Mouse (Mus musculus) heart, postnatal 36 days (tissue): ENCODE measurements around the gene AI597479. TPM values are rescaled to one million over a fixed set of nuclear protein-coding genes. Genes with fewer than 3 reads are reported as not detected.

Experiments used
- DNase-seq, 2 experiments: peaks; one replicate each; pipeline ENCODE4 v3.0.0; 2021 to 2022
- intact Hi-C: fragments of 180-260 bp; cut with DNase I; formaldehyde crosslinking; loops from one replicate; pipeline ENCODE4 v1.15.1; 2025
- total RNA-seq, 2 experiments: library from RNA; stranded (reverse); gene quantifications; 2 replicates each; pipeline ENCODE4 v1.2.3; 2021

Gene AI597479
- total RNA-seq = 10 to 100 TPM; 17.6 to 19.9 TPM

DNA sequence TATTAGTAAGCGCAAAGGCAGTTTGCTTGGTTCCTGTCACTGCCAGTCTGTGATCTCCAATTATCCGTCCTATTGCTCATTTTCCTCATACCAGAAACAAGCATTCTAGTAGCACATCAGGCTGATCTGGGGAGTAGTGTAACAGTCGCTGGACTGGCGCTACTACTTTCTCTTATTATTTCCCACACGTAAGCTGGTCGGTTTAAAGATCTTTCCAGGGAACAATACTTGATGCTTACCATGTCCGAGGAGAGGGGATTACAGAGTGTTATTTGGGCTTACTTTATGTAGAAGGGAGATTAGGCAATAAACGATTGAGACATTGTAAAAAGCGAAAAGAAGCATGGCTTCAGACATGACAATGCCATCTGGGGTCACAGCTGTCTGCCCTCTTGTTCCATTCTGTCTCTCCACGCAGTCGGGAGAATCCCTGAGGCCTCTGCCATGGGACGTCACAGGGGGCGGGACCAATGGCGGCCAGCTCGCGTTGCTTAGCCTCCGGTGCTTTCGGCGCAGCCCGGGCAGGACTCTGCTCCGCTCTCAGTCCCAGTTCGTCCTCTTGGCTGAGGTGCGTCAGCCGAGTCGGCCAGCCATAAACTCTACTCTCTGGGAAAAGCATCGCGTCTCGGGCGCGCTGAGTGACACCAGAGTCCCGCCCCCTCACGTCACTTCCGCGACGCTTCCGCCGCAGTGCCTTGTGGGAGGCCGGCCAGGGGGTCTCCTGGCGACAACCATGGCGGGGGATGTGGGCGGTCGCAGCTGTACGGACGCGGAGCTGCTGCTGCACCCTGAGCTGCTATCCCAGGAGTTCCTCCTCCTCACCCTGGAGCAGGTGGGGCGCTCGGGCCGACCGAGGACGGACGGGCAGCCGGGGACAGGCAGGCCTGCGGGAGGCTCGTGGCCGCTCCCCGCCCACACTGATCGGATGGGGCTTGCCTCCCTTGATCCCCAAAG is at the start of gene AI597479, which contains the start of gene Tgfbrap1:
TSS of gene AI597479 (plus strand) at position 680 of the 954 bp plus-strand sequence.
TSS of gene Tgfbrap1 (minus strand) at position 607 of the 954 bp plus-strand sequence.
- intact Hi-C loops = loop anchor here (10.0 kb wide), 2 partner anchors 726 to 1016 kb away; partner anchors contain the start of genes Bivm, Kdelc1 and Uxs1
- DNase-seq = peak; percentile 94 to 97

DNA sequence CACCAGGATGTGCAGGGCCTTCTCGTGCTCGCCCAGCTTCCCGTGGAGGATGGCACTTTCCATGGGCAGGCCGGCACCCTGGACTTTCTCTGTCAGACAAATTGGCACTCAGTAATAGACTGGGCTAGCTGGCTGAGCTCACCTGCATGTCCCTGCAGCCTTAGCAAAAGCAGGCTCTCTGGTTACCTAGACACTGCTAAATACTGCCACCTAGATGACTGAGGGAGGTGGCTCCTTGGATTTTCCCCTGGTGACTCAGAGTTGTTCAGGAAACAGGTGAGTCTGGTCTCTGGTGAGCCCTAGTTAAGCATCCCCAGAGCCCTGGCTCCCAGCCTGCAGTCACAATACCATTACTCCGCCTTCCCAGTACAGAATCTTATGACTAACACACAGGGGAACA is 46.6 kb upstream of the AI597479 start:
- no peak for DNase-seq
- intact Hi-C loops = no loop called here

DNA sequence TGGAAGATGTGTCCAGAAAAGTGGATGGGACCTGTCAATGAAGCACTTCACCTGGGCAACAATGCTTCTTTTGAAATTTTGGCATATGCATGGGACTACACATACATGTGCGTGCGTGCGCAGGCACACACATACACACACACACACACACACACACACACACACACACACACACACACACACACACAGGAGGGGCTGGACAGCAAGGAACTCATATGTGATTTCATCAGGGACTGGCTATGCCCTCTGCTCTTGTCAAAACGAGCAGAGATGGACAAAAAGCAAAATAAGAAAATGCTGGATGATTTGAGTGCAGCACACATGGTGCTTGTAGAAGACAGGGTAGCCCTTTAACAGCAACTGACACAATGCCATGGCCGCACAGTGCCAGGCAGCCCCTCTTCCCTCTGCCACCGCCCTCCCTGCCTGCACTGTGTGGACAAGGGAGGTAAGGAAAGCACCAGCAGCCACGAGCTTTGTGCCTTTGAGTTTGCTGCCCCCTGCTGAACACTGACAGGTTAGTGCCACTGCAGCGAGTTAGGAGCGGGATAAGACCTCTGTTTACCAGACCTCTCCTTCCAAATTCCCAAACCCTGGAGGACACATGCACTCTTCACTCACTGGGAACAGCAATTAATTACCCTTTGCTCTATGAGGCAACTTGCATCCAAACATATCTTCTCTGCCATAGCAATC is 32.7 kb upstream of the AI597479 start:
- peak; percentile 31 to 46 for DNase-seq

DNA sequence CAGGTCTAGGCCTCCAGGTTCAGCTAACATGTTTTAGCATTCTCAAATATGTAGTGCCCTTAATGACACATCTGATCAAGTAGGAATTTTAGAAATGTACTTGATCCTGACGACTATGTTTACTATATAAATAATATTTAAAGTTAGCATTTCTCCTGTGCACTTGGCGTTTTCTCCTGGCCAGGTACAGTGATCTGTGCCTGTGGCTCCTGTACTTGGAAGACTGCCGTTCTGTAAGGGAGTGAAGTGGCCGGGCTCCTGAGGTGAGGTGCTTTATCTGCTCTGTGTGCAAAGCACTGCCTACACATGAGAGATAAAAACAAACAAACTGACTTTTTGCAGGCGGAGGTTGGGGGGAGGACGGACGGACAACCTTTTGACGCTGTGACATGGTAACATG is 31.9 kb upstream of the AI597479 start:
- intact Hi-C loops = loop anchor here (1.0 kb wide), 1 partner anchor 151 kb away; no protein-coding TSS in a partner anchor
- no peak for DNase-seq

More for the DNA sequence above, 32.7 kb upstream of the AI597479 start:
- intact Hi-C loops = loop anchor here (1.0 kb wide), 1 partner anchor 150 kb away; no protein-coding TSS in a partner anchor

DNA sequence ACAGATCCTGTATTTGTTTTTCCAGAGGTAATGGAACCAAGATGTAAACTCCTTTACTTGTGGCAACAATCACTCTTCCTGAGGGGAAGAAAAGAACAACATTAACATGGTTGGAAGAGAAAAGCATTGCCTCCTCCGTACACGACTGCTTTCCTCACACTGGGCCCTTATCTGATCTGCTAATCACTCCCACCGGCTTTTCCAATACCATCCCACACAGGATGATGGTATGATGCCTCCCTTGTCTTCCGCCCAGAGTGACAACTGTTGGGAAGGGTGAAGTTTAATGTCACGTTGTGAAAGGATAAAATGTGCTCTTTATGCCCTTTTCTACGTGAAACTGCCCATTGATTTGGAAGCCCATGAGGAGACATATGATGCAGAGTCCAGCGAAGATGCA is 31.0 kb upstream of the AI597479 start:
- intact Hi-C loops = no loop called here
- DNase-seq = no peak

DNA sequence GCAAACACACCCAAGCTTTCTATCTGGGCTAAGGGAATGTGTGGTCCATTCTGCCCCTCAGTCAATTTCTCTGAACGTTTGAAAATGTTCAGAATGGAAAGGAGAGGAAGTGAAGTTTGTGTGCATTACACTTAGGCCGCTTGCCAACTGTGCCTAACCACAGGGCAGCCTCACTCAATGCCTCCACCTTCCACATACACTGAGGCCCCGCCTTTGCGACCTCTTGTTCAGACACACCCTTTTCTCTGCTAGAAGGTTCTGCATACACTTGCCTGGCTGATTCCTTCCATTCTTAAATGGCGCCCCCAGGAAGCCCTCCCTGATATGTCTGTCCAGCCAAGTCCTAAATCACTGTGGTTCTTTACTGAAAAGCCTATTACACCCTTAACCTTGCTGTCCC is 27.8 kb upstream of the AI597479 start:
- intact Hi-C loops = no loop called here
- DNase-seq = no peak

DNA sequence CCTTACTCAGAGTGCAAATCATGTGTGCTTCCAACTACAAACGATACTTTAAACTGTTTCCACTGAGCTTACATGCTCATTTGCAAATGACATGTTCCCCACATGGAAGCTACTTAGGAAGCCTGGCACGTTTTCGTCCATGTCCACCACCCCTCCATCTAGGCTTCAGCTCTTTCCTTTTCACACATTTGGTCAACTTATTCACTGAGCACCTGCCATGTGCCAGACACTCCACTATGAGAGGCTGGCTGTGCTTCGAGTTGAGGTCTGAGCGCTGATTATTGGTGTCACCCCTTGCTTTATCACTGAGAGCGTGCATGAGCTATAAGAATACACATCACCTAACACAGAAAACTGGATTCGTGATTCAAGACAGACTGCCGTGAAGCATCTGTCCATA is 26.5 kb upstream of the AI597479 start:
- DNase-seq = no peak

DNA sequence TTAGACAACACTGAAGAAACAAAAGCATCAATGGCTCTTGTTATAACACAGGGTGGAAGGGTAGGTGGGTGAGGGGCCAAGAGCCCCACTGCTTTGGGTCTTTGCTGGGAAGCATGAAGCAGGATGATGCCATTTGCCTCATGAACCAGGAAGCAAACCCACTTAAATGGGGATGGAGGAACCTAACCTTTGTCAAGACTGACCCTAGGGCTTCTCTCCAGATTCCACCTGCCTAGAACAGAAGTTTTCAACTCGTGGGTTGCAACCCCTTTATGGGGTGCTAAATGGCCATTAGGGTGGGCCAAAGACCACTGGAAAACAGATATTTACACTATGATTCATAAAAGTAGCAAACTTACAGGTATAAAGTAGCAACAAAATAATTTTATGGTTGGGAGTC is 25.9 kb upstream of the AI597479 start:
- intact Hi-C loops = no loop called here
- no peak for DNase-seq

More for the DNA sequence above, 26.5 kb upstream of the AI597479 start:
- intact Hi-C loops = no loop called here

DNA sequence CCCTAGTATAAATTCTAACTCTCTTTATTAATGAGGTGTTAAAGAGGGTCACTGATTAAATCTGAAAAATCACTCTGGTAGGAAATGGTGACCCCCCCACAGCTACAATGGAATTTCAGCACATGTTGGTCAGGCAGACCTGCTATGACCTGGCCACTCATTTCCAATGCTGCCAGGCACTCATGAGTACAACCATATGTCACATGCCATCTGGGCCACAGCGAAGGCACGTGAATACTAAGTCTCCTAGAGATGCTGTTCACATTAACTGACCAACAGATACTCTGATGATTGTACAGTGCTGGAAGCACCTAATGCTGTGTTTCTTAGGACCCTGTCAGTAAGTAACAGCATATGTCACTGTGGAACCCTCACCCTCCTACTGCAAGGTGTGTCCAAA is 23.7 kb upstream of the AI597479 start:
- DNase-seq = no peak
- intact Hi-C loops = no loop called here

DNA sequence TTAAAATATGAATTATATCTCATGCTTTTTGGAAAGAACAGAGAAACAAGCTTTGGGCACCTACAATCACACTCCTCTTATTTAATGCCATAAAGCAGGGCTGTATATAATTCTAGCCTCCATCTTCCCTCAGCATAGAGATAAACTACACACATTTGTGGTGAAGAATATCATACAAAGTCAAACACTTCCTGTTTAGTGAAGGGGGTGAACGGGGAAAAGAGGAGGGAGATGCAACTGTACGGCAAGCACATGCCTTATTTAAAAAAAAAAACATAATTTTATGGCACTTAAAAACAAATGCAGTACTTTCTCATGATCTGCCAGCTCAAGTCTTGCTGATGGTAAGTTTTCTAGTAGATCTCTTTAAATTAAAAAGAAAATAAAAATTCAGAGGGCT is 20.4 kb upstream of the AI597479 start:
- DNase-seq = no peak
- intact Hi-C loops = no loop called here

DNA sequence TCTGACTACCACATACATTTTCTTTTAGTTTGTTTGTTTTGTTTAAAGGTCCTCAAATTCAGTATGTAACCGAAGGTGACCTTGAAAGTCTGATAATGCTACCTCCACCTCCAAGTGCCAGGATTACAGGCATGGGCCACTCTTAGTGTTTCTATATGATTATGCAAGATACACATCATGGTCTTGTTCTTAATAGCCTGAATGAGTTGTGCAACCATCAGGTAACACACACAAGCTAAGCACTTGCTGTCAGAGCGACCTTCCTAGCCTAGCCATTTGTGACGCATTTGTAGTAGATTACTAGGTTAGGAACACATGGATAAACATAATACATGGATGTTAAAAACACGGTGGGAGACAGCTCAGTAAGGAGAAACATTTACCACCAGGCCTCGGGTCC is 15.6 kb upstream of the AI597479 start:
- DNase-seq = no peak
- intact Hi-C loops = no loop called here

DNA sequence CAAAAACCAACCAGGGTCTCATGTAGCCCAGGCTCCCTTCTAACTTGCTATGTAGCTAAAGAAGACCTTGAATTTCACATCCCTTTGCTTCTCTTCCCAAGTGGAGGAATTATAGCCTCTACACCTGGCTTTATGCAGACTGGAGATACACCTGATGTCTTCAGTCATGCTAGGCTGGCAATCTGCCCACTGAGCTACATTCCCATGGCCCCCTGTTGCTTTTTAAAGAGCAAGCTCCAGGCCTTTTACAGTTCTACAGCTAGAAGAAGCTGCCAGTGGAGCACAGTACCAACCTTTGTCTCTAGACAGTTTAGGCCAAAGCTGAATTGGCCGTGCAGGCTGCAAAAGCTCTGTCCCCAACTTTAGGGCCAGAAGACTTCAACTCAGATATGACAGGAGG is 8.1 kb upstream of the AI597479 start:
- intact Hi-C loops = loop anchor here (10.0 kb wide), 2 partner anchors 734 to 1024 kb away; partner anchors contain the start of genes Bivm, Kdelc1 and Uxs1

DNA sequence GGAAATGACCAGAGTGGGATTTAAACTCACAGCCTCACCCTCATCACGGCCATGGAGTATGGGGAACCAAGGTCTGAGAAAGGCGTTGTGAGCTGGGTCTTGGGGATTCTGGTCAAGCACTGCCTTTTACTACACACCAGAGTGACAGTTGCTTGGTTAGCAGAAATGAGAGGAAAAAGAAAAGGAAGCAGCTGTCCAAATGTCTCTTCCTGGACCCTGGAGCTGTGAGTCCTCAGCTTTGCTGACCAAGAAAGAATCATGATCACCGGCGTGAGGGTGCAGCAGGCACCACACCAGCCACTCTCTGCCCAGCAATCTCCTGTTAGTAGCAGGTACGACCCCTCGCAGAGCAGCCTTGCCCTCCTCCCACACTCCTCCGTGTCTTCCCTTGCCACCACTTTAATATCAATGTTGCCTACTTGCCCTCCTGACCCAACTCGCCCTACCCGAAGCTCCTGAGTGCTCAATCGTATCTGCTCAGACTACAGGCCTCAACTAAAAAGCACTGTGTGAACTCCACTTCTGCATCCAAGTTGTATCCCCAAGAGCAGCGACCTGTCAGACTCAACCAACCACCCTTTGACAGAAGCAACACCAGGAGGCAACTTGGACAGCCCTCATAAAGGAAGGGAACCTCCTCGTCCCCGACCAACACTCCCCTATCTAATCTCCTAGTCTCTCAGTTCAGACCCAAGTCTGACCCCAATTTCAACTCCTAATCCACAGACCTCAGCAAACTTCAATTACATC is 7.0 kb upstream of the AI597479 start:
- DNase-seq = no peak
- intact Hi-C loops = loop anchor here (10.0 kb wide), 2 partner anchors 733 to 1023 kb away; partner anchors contain the start of genes Bivm, Kdelc1 and Uxs1

More for the DNA sequence above, 8.1 kb upstream of the AI597479 start:
- DNase-seq = no peak

DNA sequence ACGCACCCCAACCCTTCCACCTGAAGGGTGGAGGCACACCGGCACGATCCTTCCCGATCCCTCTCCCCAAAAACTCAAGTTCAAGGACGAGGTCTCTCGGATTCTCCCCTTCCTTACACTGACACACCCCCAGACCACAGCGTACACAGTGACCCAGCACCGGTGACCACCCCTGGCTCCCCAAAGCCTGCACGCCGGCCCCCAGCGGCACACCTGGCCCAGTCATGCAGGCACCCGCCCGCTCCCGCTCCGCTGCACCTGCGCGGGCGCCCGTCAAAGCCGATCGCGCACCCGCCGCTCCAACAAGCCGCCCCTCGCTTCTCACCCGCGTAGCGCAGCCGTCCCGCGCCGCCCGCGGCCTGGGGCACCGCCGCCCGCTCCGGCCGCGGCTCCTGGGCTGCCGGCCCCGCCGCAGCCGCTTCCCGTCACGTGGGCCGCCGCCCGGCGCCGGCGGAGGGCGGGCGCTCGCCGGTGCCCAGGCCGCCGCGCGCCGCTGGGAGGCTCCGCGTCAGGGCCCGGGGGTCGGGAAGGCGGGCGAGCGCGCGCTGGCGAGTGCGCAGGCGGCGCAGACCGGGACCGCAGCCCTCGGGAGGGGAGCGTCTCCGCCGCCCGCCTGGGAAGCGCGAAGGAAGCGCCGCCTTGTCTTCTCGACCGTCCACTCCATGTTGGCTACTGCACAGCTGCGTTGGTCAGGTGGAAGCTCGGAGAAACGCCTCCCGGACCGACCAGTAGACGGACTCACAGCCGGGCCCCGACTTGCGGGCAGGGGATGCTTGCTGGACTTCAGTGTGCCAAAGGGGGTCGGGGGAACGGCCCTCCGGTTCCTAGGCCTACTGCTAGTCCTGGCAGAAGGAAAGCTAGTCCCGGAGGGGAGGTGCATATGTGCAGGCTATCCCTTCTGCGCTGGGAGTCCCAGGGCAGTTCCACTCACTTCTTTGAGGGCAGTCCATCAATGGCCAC is 6.2 kb upstream of the AI597479 start:
- DNase-seq = peak; percentile 68 to 83
- intact Hi-C loops = loop anchor here (10.0 kb wide), 2 partner anchors 732 to 1022 kb away; partner anchors contain the start of genes Bivm, Kdelc1 and Uxs1

DNA sequence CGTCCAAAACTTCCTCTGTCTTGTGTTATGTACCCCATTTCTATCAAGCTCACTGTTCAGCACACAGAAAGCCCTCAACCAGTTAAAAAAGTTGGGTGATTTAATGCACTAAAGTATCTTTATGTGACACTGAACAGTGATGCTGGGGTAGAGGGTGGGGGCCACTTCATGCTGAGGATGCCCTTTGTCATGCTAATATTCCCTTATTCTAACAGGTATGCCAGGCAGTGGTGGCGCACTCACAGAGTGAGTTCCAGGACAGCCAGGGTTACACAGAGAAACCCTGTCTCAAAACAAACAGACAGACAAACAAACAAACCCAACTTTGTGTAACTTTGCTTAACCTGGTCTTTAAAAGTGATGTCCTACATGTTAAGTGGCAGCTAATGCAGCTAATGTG is 4.3 kb upstream of the AI597479 start:
- intact Hi-C loops = loop anchor here (10.0 kb wide), 2 partner anchors 731 to 1021 kb away; partner anchors contain the start of genes Bivm, Kdelc1 and Uxs1
- no peak for DNase-seq

DNA sequence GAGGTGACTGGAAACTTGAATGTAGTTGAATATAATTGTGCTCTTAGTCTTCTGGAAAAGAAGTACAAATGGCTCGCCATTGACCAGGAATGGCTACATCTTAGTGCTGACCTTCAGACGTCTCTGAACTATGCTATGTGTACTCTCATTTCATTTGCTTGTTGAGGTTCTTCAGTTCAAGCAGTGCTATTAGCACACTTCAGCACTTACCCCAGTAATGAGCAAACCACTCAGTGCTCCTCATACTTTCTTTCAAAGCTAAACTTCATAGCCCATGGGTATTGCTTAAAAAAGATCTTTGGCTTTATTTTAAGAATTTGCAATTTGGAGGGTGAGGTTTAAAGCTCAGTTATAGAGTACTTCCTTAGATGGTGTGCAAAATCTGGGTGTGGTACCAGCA is 10.2 kb downstream of the AI597479 start:
- no peak for DNase-seq
- intact Hi-C loops = no loop called here

DNA sequence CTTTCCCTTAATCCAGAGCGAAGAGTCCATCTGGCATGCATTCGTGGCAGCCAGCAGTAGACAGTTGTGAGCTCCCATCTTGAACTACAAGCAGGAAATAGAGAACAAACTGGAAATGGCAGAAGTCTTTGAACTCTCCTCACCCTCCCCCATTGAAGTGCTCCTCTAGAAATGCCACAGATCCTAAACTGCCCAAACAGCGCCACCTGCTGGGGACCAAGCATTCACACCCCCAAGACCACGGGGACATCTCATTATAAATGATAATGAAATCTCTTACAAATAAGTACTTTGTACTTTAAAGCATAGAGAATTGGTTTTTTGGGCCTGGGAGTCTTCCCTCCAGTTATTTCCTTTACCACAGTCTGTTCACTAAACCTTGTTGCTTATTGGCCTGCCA is 12.0 kb downstream of the AI597479 start:
- intact Hi-C loops = loop anchor here (1.0 kb wide), 1 partner anchor 195 kb away; no protein-coding TSS in a partner anchor

DNA sequence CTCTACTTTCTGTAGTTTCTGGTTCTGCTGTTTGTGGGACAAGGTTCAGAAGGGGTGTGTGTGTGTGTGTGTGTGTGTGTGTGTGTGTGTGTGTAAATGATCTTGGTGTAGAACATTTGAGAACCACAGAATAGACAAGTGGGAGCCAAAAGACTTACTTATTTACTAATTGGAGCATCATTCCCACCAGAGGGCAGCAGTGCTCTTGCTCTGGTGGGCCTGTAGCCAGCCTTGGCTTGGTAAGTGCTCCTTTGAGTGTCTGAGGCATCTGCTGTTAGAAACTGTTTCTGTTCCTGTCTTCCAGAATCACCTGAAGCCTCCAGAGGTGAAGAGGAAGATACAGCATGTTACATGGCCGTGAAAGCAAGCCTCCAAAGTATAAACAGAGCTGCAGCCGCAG is 14.4 kb downstream of the AI597479 start:
- intact Hi-C loops = loop anchor here (1.0 kb wide), 1 partner anchor 151 kb away; no protein-coding TSS in a partner anchor
- DNase-seq = peak; percentile 56 to 64

More for the DNA sequence above, 12.0 kb downstream of the AI597479 start:
- peak in 1 of 2 experiments; percentile 73 for DNase-seq

DNA sequence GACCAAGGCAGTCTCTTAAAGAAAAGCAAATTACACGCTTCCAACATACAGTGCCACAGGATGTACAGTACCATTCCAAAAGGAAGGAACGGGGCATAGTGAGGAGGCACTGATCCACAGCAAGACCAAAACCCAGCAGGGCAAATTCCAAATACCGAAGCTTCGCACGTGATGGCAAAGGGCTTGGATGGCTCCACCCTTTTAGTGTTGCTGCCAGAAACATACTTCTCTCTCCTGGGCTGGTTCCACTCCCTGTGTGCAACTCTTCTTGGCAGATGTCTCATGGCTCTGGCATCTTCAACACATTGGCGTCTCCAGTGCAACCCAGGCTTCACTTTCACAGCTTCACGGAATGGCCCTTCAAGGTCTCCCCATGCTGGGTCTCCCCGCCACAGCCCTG is 18.9 kb downstream of the AI597479 start:
- no peak for DNase-seq
- intact Hi-C loops = no loop called here
